Mouse (Mus musculus): ENCODE measurements around the gene Tbc1d19.

- TF ChIP-seq CTCF (IDR thresholded peaks at IDR 0.05; ENCODE audit: low read depth): no peak
- TF ChIP-seq EP300 (IDR thresholded peaks at IDR 0.05; ENCODE audit: low read depth): no peak
Observed at GRCm38 (mm10) chr5:53834489-53834888, 25.1 kb downstream of the Tbc1d19 start.
